Mouse (Mus musculus) intestine, embryonic 15.5 days (tissue): ENCODE data around the gene 4930563M21Rik. TPM values are rescaled to one million over a fixed set of nuclear protein-coding genes. Genes with fewer than 3 reads are reported as not detected.
"Not testable (repeated sequence)": the region's sequence is repeated elsewhere in the genome, so short reads cannot be mapped to it uniquely, and the experiment has no call there.

Experiments
- ATAC-seq: fragments of 200-750 bp; cut with Nextera tagmentation; 2 replicates; pipeline ENCODE4 v1.8.0; 2017; ENCODE audit warnings: moderate TSS enrichment, moderate library complexity
- H3K27ac ChIP-seq: fragments of 300-500 bp; sonication (generic); 2 replicates; pipeline ENCODE4 v1.5.1; 2015; ENCODE audit warnings: mild to moderate bottlenecking, inconsistent platforms
- H3K27me3 ChIP-seq: fragments of 300-500 bp; sonication (generic); replicated peaks from 2 replicates; pipeline ENCODE4 v1.6.1; 2015; ENCODE audit warnings: inconsistent platforms
- H3K36me3 ChIP-seq: fragments of 300-500 bp; sonication (generic); 2 replicates; pipeline ENCODE4 v1.6.1; 2015; ENCODE audit warnings: inconsistent platforms
- H3K4me1 ChIP-seq: fragments of 300-500 bp; sonication (generic); replicated peaks from 2 replicates; pipeline ENCODE4 v1.6.1; 2015; ENCODE audit warnings: inconsistent platforms
- H3K4me2 ChIP-seq: fragments of 300-500 bp; sonication (generic); replicated peaks from 2 replicates; pipeline ENCODE4 v1.6.1; 2015; ENCODE audit warnings: mild to moderate bottlenecking, inconsistent platforms
- H3K4me3 ChIP-seq: fragments of 300-500 bp; sonication (generic); replicated peaks from 2 replicates; pipeline ENCODE4 v1.5.1; 2015; ENCODE audit warnings: inconsistent platforms
- H3K9ac ChIP-seq: fragments of 300-500 bp; sonication (generic); 2 replicates; pipeline ENCODE4 v1.6.1; 2015; ENCODE audit warnings: inconsistent platforms
- H3K9me3 ChIP-seq: fragments of 300-500 bp; sonication (generic); 2 replicates; pipeline ENCODE4 v1.6.1; 2016; ENCODE audit warnings: inconsistent platforms
- WGBS: fragments of 180-500 bp; shearing (Covaris S2); methylation state at CpG from one replicate; pipeline ENCODE4 v1.1.7; 2015; 5-methylcytosine and 5-hydroxymethylcytosine counted together
- polyA plus RNA-seq: library from polyadenylated mRNA; unstranded; fragments of >200 nt; fragmentation: Nextera tagmentation; extraction: Ambion mirVana; gene quantifications from 2 replicates; pipeline ENCODE4 v1.2.1, GENCODE M21; 2015

Gene 4930563M21Rik
- polyA plus RNA-seq = not detected in 2 replicates

- no peak for ATAC-seq
- Histone ChIP-seq H3K4me1 (no peaks in the 10 kb centered on the region), H3K4me3 (no peak within 1 kb of the TSS), H3K36me3 (no peaks in the 10 kb centered on the region), H3K9ac (no peak within 1 kb of the TSS), H3K27me3 (no peaks in the 10 kb centered on the region), H3K9me3 (no peaks in the 10 kb centered on the region), H3K27ac (no peak within 1 kb of the TSS), H3K4me2 (no peak within 1 kb of the TSS)
- 77% methylated on average over 4 of the region's 4 CpGs for WGBS
These were observed at the start of gene 4930563M21Rik for GRCm38 (mm10) chr9:56010450-56010849. Gene 4930563M21Rik (minus strand): TSS chr9:56010550.

DNA sequence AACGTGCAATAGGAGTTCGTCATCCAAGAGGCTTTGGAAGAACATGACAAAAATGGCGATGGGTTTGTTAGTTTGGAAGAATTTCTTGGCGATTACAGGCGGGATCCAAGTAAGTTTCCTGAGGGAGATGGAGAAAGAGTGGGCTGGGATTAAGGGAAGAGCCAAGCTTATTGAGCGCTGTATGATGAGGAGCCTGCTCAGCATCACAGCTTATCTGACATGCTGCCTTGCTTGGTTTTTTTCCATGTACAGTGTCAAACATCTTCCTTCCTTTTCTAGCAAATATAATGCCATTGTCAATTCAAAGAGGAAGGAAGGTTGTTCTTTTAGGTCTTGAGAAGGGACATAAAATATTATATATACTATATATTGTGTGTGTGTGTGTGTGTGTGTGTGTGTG, 45.8 kb upstream of the 4930563M21Rik start:
- no peak overlapping the region for H3K4me3 ChIP-seq
- no peaks in the 10 kb centered on the region for H3K9me3 ChIP-seq
- H3K9ac ChIP-seq = no peak overlapping the region
- H3K36me3 ChIP-seq = no peaks in the 10 kb centered on the region; the same call in none of the 2 replicates
- no peaks in the 10 kb centered on the region for H3K4me1 ChIP-seq
- no peaks in the 10 kb centered on the region for H3K27me3 ChIP-seq
- H3K27ac ChIP-seq = no peak overlapping the region
- 88% methylated on average over 6 of the region's 6 CpGs for WGBS
- ATAC-seq = no peak
- H3K4me2 ChIP-seq = no peak overlapping the region

DNA sequence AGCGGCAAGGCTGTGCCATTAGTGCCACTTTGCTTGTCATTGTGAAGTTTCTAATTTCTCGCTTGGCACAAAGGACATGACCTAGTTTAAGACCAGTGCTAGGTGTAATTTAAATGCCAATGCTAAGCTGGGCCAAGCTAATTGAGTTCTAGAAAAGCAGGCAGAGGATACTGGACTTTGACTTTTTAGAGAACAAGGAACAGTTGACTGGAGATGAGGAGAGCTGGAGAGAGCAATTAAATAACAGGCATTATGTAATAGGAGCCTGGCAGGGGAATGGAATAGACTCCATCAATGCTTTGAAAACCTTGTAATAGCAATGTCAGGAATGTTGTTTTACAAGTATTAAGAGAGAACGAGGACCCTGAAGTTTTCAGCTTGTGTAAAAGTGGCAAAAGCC, 43.4 kb upstream of the 4930563M21Rik start:
- no peak overlapping the region for H3K9ac ChIP-seq
- H3K4me3 ChIP-seq = no peak overlapping the region
- no peaks in the 10 kb centered on the region for H3K9me3 ChIP-seq
- H3K27me3 ChIP-seq = no peaks in the 10 kb centered on the region
- H3K36me3 ChIP-seq = peaks cover 2% of the 10 kb centered on the region; the same call in 1 of the 2 replicates
- no peak overlapping the region for H3K27ac ChIP-seq
- H3K4me1 ChIP-seq = no peaks in the 10 kb centered on the region
- no peak for ATAC-seq
- 71% methylated on average over 3 of the region's 3 CpGs for WGBS
- no peak overlapping the region for H3K4me2 ChIP-seq

DNA sequence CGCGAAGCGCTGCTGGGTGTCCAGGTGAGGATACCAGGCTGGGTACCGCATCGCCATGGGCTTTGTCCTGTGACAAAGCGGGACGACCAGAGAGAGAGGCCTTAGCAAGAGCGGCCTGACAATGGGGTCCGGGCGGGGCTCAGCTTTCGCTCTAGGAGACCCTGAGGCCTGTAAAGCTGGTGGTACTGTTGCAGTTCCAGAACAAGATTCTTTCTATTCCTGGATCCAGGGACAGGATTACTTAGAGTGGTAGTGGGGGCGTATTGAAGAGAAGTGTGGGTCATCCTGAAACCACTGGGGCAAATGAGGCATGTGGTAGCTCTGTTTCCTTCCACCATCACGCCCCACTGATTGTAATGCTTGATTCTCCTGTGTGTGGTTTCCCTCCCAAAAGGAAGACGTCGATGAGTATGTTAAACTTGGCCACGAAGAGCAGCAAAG, 31.9 kb upstream of the 4930563M21Rik start:
- H3K27me3 ChIP-seq = no peaks in the 10 kb centered on the region
- peak; percentile 30 for ATAC-seq
- H3K9me3 ChIP-seq = no peaks in the 10 kb centered on the region
- H3K36me3 ChIP-seq = no peaks in the 10 kb centered on the region; the same call in 1 of the 2 replicates
- WGBS = under 1% methylated on average over 16 of the region's 16 CpGs
- peak overlapping the region; percentile 95 for H3K27ac ChIP-seq
- H3K9ac ChIP-seq = peak overlapping the region; percentile 96
- peak overlapping the region; percentile 63 for H3K4me3 ChIP-seq
- H3K4me1 ChIP-seq = 0 out of 2 replicates have a peak, but pooled peaks cover 6% of the 10 kb centered on the region
- peak overlapping the region; percentile 73 for H3K4me2 ChIP-seq

- WGBS = under 1% methylated on average over 49 of the region's 49 CpGs
These were observed 31.2 kb upstream of the 4930563M21Rik start, which contains the start of gene Rcn2 for GRCm38 (mm10) chr9:56041372-56042180. Gene Rcn2 (plus strand): TSS chr9:56041845.

DNA sequence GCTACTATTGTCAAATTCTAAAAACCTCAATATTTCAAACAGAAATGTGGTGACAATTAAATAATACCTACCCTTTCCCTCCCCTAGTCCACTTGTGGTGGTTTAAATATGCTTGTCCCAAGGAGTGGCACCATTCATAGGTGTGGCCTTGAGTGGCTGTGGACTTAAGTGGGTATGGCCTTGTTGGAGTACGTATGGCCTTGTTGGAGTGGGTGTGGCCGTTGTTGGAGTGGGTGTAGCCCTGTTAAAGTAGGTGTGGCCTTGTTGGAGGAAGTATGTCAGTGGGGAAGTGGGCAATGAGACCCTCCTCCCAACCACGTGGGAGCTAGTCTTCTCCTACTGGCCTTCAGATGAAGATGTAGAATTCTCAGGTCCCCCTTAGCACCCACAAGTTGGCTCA, 21.9 kb upstream of the 4930563M21Rik start:
- H3K36me3 ChIP-seq = no peaks in the 10 kb centered on the region
- H3K4me2 ChIP-seq = no peak overlapping the region
- WGBS = 68% methylated on average over 3 of the region's 3 CpGs
- H3K4me3 ChIP-seq = no peak overlapping the region
- H3K9ac ChIP-seq = no peak overlapping the region
- no peaks in the 10 kb centered on the region for H3K27me3 ChIP-seq
- H3K27ac ChIP-seq = no peak overlapping the region
- H3K4me1 ChIP-seq = no peaks in the 10 kb centered on the region
- H3K9me3 ChIP-seq = no peaks in the 10 kb centered on the region
- no peak for ATAC-seq

More at GRCm38 (mm10) chr9:56041372-56042180, 31.2 kb upstream of the 4930563M21Rik start, which contains the start of gene Rcn2:
- Histone ChIP-seq H3K4me3 (peak within 1 kb of the TSS; percentile 63), H3K36me3 (no peaks in the 10 kb centered on the region; the same call in 1 of the 2 replicates), H3K9ac (peak within 1 kb of the TSS; percentile 96), H3K27me3 (no peaks in the 10 kb centered on the region), H3K4me2 (peak within 1 kb of the TSS; percentile 73), H3K27ac (peak within 1 kb of the TSS; percentile 95), H3K9me3 (no peaks in the 10 kb centered on the region), H3K4me1 (0 out of 2 replicates have a peak, but pooled peaks cover 6% of the 10 kb centered on the region)
- ATAC-seq = peak; percentile 100

DNA sequence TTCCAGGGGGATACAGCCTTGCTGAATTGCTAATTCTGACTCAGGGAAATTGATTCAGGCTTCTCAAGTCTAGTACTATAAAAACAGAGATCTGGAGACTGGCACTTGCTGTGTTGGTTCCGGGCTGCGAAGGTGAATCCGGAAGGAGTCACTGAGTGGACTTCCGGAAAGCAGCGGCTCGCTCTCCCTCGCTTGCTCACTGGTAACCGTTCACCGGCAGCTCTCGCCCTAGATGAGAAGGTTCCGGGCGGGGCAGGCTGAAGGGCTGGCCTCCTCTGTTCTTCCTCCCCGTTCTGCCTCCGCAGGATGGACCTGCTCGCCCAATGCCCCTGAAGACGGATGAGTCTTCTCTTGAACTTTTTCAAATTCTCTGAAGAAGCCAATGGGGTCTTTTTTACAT, 16.9 kb upstream of the 4930563M21Rik start:
- WGBS = 79% methylated on average over 16 of the region's 16 CpGs
- H3K27me3 ChIP-seq = no peaks in the 10 kb centered on the region
- H3K4me1 ChIP-seq = no peaks in the 10 kb centered on the region

GRCm38 (mm10) chr9:56024772-56025171, 14.4 kb upstream of the 4930563M21Rik start:
- Histone ChIP-seq H3K27me3 (no peaks in the 10 kb centered on the region), H3K4me2 (no peak overlapping the region), H3K27ac (no peak overlapping the region), H3K9me3 (no peaks in the 10 kb centered on the region), H3K4me1 (no peaks in the 10 kb centered on the region), H3K9ac (no peak overlapping the region), H3K4me3 (no peak overlapping the region), H3K36me3 (no peaks in the 10 kb centered on the region)
- 52% methylated on average over 2 of the region's 2 CpGs for WGBS
- no peak for ATAC-seq

More for the DNA sequence above, 16.9 kb upstream of the 4930563M21Rik start:
- Histone ChIP-seq H3K36me3 (no peaks in the 10 kb centered on the region), H3K9me3 (no peaks in the 10 kb centered on the region), H3K27ac (no peak overlapping the region), H3K9ac (no peak overlapping the region), H3K4me3 (no peak overlapping the region), H3K4me2 (no peak overlapping the region)
- ATAC-seq = no peak

GRCm38 (mm10) chr9:56004679-56005078, 5.7 kb downstream of the 4930563M21Rik start:
- not testable (repeated sequence) for H3K9me3 ChIP-seq, ATAC-seq, H3K4me1 ChIP-seq, H3K36me3 ChIP-seq, H3K4me2 ChIP-seq, H3K9ac ChIP-seq, H3K4me3 ChIP-seq, H3K27me3 ChIP-seq, H3K27ac ChIP-seq
- 50% methylated on average over 2 of the region's 2 CpGs for WGBS

- ATAC-seq = no peak
- H3K9me3 ChIP-seq = no peaks in the 10 kb centered on the region
- H3K4me1 ChIP-seq = no peaks in the 10 kb centered on the region
- H3K27me3 ChIP-seq = no peaks in the 10 kb centered on the region
- H3K9ac ChIP-seq = no peak overlapping the region
- no peaks in the 10 kb centered on the region for H3K36me3 ChIP-seq
- H3K27ac ChIP-seq = no peak overlapping the region
- no peak overlapping the region for H3K4me2 ChIP-seq
- H3K4me3 ChIP-seq = no peak overlapping the region
- WGBS = 16% methylated on average over 1 of the region's 1 CpGs
These were observed 63.5 kb downstream of the 4930563M21Rik start for GRCm38 (mm10) chr9:55946819-55947218.

- Histone ChIP-seq H3K4me1 (peaks cover 11% of the 10 kb centered on the region), H3K9me3 (no peaks in the 10 kb centered on the region), H3K27ac (no peak overlapping the region), H3K36me3 (no peaks in the 10 kb centered on the region), H3K4me2 (no peak overlapping the region), H3K27me3 (no peaks in the 10 kb centered on the region), H3K4me3 (no peak overlapping the region), H3K9ac (no peak overlapping the region)
- ATAC-seq = no peak
These were observed 69.0 kb downstream of the 4930563M21Rik start for GRCm38 (mm10) chr9:55941356-55941755.

- H3K27ac ChIP-seq = no peak overlapping the region; the same call in 1 of the 2 replicates
- peak; percentile 29 for ATAC-seq
- H3K9me3 ChIP-seq = no peaks in the 10 kb centered on the region
- H3K9ac ChIP-seq = 0 out of 2 replicates have a peak overlapping the region, but pooled peaks have one; percentile 86
- H3K4me3 ChIP-seq = peak overlapping the region; percentile 81
- peak overlapping the region; percentile 78 for H3K4me2 ChIP-seq
- 25% methylated on average over 6 of the region's 6 CpGs for WGBS
- no peaks in the 10 kb centered on the region for H3K27me3 ChIP-seq
- H3K36me3 ChIP-seq = no peaks in the 10 kb centered on the region
- peaks cover 11% of the 10 kb centered on the region for H3K4me1 ChIP-seq
These were observed 71.7 kb downstream of the 4930563M21Rik start for GRCm38 (mm10) chr9:55938618-55938985.
